Mouse (Mus musculus): ENCODE results near the gene Scamp2.

GRCm38 (mm10) chr9:57539550-57539949 is 21.2 kb upstream of the Scamp2 start:
- TF ChIP-seq GATA1 (IDR thresholded peaks at IDR 0.05; ENCODE audit: borderline replicate concordance, low read length) (no peak), FLI1 (IDR thresholded peaks at IDR 0.05; ENCODE audit: low read length) (no peak)

Data from megakaryocyte, embryonic 14.5 days (primary cell).